Mouse (Mus musculus): ENCODE measurements at regions not wholly inside any gene's neighbourhood (a gene's known extent, or its start where the extent isn't known, plus 50 kb on each side); places are given as distances from the start of the nearest gene placed in this dataset.

DNA sequence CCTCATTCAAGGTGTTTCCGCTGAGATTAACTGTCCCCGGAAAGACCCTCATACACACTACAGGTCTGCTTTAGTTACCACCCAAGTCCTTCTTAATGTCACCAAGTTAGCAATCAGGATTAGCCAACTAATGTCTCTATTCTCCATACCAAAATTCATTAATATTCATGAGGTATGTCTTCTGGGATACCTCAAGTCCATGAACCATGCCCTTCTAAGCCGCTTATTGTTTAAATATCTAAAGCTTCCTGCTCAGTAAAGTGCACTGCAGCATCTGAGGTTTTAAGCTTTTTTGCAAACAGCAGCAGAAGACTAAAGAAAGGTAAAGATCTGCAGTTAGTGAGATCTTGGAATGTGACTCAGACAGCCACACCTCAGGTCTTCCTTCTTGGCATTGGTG is 440.2 kb downstream of the 1810013L24Rik start:
- no peak for TF ChIP-seq ZNF384 (IDR thresholded peaks at IDR 0.05; ENCODE audit: low read depth, low read length)
- no peak for TF ChIP-seq MAFK (IDR thresholded peaks at IDR 0.05; ENCODE audit: insufficient replicate concordance, low read length)
- TF ChIP-seq POLR2A (IDR thresholded peaks at IDR 0.05; ENCODE audit: low read depth, low read length): no peak
- no peak for TF ChIP-seq CTCF (conservative IDR thresholded peaks at IDR 0.05 in 1 of 2, IDR thresholded peaks at IDR 0.05 in 1 of 2; ENCODE audit: low read depth in 2 of 2, low read length in 2 of 2)
- TF ChIP-seq SIN3A (IDR thresholded peaks at IDR 0.05; ENCODE audit: low read length): no peak
- TF ChIP-seq SMC3 (IDR thresholded peaks at IDR 0.05; ENCODE audit: low read depth, low read length): no peak
- no peak for TF ChIP-seq BHLHE40 (IDR thresholded peaks at IDR 0.05; ENCODE audit: low read depth, low read length)
- TF ChIP-seq HCFC1 (IDR thresholded peaks at IDR 0.05; ENCODE audit: low read depth, low read length): no peak
- no peak for TF ChIP-seq USF1 (IDR thresholded peaks at IDR 0.05; ENCODE audit: low read depth, low read length)

Data from CH12.LX (cell line).